Mouse (Mus musculus): ENCODE results near the gene Enam. TPM values are rescaled to one million over a fixed set of nuclear protein-coding genes. Genes with fewer than 3 reads are reported as not detected.

Gene Enam
- not detected in 2 replicates for polyA plus RNA-seq (2015; fragmentation: Nextera tagmentation; extraction: Ambion mirVana)

GRCm38 (mm10) chr5:88487675-88488074 lies at the start of gene Enam:
TSS of gene Enam (plus strand) at chr5:88487975.
- no peaks in the 10 kb centered on the region for H3K4me1 ChIP-seq (replicated peaks)
- no peak within 1 kb of the TSS for H3K4me2 ChIP-seq
- no peaks in the 10 kb centered on the region for H3K27me3 ChIP-seq
- no peaks in the 10 kb centered on the region for H3K36me3 ChIP-seq
- no peaks in the 10 kb centered on the region for H3K9me3 ChIP-seq
- no peak within 1 kb of the TSS for H3K27ac ChIP-seq (replicated peaks)
- ATAC-seq (ENCODE audit: low read depth), result no peak
- H3K9ac ChIP-seq, result no peak within 1 kb of the TSS
- no peak within 1 kb of the TSS for H3K4me3 ChIP-seq

GRCm38 (mm10) chr5:88455691-88456090 lies 32.1 kb upstream of the Enam start, which contains the start of gene Ambn:
TSS of gene Ambn (plus strand) at chr5:88455991.
- H3K9me3 ChIP-seq, result no peaks in the 10 kb centered on the region
- H3K27me3 ChIP-seq, result no peaks in the 10 kb centered on the region
- H3K9ac ChIP-seq, result no peak within 1 kb of the TSS
- H3K27ac ChIP-seq (replicated peaks), result no peak within 1 kb of the TSS
- H3K4me1 ChIP-seq (replicated peaks), result no peaks in the 10 kb centered on the region
- H3K4me3 ChIP-seq, result no peak within 1 kb of the TSS
- H3K4me2 ChIP-seq, result no peak within 1 kb of the TSS
- H3K36me3 ChIP-seq, result no peaks in the 10 kb centered on the region
- ATAC-seq (ENCODE audit: low read depth), result no peak
- 89% methylated on average over 3 of the region's 3 CpGs for WGBS

- no peak overlapping the region for H3K9ac ChIP-seq
- no peaks in the 10 kb centered on the region for H3K27me3 ChIP-seq
- no peak overlapping the region for H3K4me2 ChIP-seq
- H3K9me3 ChIP-seq, result no peaks in the 10 kb centered on the region
- 95% methylated on average over 2 of the region's 2 CpGs for WGBS
- no peak overlapping the region for H3K4me3 ChIP-seq
- H3K36me3 ChIP-seq, result no peaks in the 10 kb centered on the region
- H3K4me1 ChIP-seq (replicated peaks), result no peaks in the 10 kb centered on the region
- H3K27ac ChIP-seq (replicated peaks), result no peak overlapping the region
- ATAC-seq (ENCODE audit: low read depth), result no peak
Observed at GRCm38 (mm10) chr5:88467471-88467870, 20.3 kb upstream of the Enam start.

GRCm38 (mm10) chr5:88468807-88469704 lies 18.7 kb upstream of the Enam start:
- H3K27me3 ChIP-seq, result no peaks in the 10 kb centered on the region
- H3K27ac ChIP-seq (replicated peaks), result no peak overlapping the region
- H3K4me1 ChIP-seq (replicated peaks), result no peaks in the 10 kb centered on the region
- no peaks in the 10 kb centered on the region for H3K9me3 ChIP-seq
- H3K36me3 ChIP-seq, result no peaks in the 10 kb centered on the region
- 91% methylated on average over 4 of the region's 4 CpGs for WGBS
- no peak overlapping the region for H3K4me3 ChIP-seq
- no peak overlapping the region for H3K9ac ChIP-seq
- no peak for ATAC-seq (ENCODE audit: low read depth)
- H3K4me2 ChIP-seq, result no peak overlapping the region

GRCm38 (mm10) chr5:88489004-88489403 lies 1.2 kb downstream of the Enam start:
- no peaks in the 10 kb centered on the region for H3K4me1 ChIP-seq (replicated peaks)
- no peak for ATAC-seq (ENCODE audit: low read depth)

GRCm38 (mm10) chr5:88491111-88491510 lies 3.3 kb downstream of the Enam start:
- no peak overlapping the region for H3K9ac ChIP-seq
- H3K36me3 ChIP-seq, result no peaks in the 10 kb centered on the region
- no peak overlapping the region for H3K4me2 ChIP-seq
- no peaks in the 10 kb centered on the region for H3K9me3 ChIP-seq
- no peak overlapping the region for H3K4me3 ChIP-seq
- WGBS, result 72% methylated on average over 5 of the region's 5 CpGs
- no peaks in the 10 kb centered on the region for H3K4me1 ChIP-seq (replicated peaks)
- no peak overlapping the region for H3K27ac ChIP-seq (replicated peaks)
- H3K27me3 ChIP-seq, result no peaks in the 10 kb centered on the region
- no peak for ATAC-seq (ENCODE audit: low read depth)

More at GRCm38 (mm10) chr5:88489004-88489403, 1.2 kb downstream of the Enam start:
- Histone ChIP-seq H3K4me2 (no peak overlapping the region), H3K27me3 (no peaks in the 10 kb centered on the region), H3K4me3 (no peak overlapping the region), H3K36me3 (no peaks in the 10 kb centered on the region), H3K9ac (no peak overlapping the region), H3K27ac (replicated peaks) (no peak overlapping the region), H3K9me3 (no peaks in the 10 kb centered on the region)
- 83% methylated on average over 2 of the region's 2 CpGs for WGBS

GRCm38 (mm10) chr5:88499781-88500180 lies 12.0 kb downstream of the Enam start:
- Histone ChIP-seq H3K27me3 (no peaks in the 10 kb centered on the region), H3K4me1 (replicated peaks) (no peaks in the 10 kb centered on the region), H3K27ac (replicated peaks) (no peak overlapping the region), H3K9ac (no peak overlapping the region), H3K4me2 (no peak overlapping the region), H3K9me3 (no peaks in the 10 kb centered on the region), H3K36me3 (no peaks in the 10 kb centered on the region), H3K4me3 (no peak overlapping the region)
- ATAC-seq (ENCODE audit: low read depth), result no peak
- 89% methylated on average over 3 of the region's 3 CpGs for WGBS

- H3K4me2 ChIP-seq, result no peak overlapping the region
- H3K9me3 ChIP-seq, result no peaks in the 10 kb centered on the region
- no peak overlapping the region for H3K9ac ChIP-seq
- no peak overlapping the region for H3K4me3 ChIP-seq
- no peaks in the 10 kb centered on the region for H3K27me3 ChIP-seq
- H3K27ac ChIP-seq (replicated peaks), result no peak overlapping the region
- no peaks in the 10 kb centered on the region for H3K36me3 ChIP-seq
- H3K4me1 ChIP-seq (replicated peaks), result no peaks in the 10 kb centered on the region
- no peak for ATAC-seq (ENCODE audit: low read depth)
- 80% methylated on average over 1 of the region's 1 CpGs for WGBS
Observed at GRCm38 (mm10) chr5:88508555-88508954, 20.8 kb downstream of the Enam start.

- Histone ChIP-seq H3K36me3 (no peaks in the 10 kb centered on the region), H3K4me1 (replicated peaks) (no peaks in the 10 kb centered on the region), H3K4me2 (no peak overlapping the region), H3K27ac (replicated peaks) (no peak overlapping the region), H3K9me3 (no peaks in the 10 kb centered on the region), H3K27me3 (no peaks in the 10 kb centered on the region), H3K9ac (no peak overlapping the region), H3K4me3 (no peak overlapping the region)
- whole genome bisulfite sequencing, result 83% methylated on average over 1 of the region's 1 CpGs
- ATAC-seq (ENCODE audit: low read depth), result no peak
Observed at GRCm38 (mm10) chr5:88508990-88509389, 21.2 kb downstream of the Enam start.

GRCm38 (mm10) chr5:88519232-88519631 lies 31.5 kb downstream of the Enam start:
- WGBS, result 14% methylated on average over 2 of the region's 2 CpGs
- H3K9ac ChIP-seq, result no peak overlapping the region
- no peak overlapping the region for H3K27ac ChIP-seq (replicated peaks)
- no peaks in the 10 kb centered on the region for H3K9me3 ChIP-seq
- H3K4me3 ChIP-seq, result no peak overlapping the region
- no peak overlapping the region for H3K4me2 ChIP-seq
- no peak for ATAC-seq (ENCODE audit: low read depth)
- no peaks in the 10 kb centered on the region for H3K36me3 ChIP-seq
- H3K4me1 ChIP-seq (replicated peaks), result no peaks in the 10 kb centered on the region
- no peaks in the 10 kb centered on the region for H3K27me3 ChIP-seq

- H3K27ac ChIP-seq (replicated peaks), result no peak within 1 kb of the TSS
- H3K9me3 ChIP-seq, result no peaks in the 10 kb centered on the region
- H3K4me2 ChIP-seq, result no peak within 1 kb of the TSS
- H3K9ac ChIP-seq, result no peak within 1 kb of the TSS
- WGBS, result 89% methylated on average over 3 of the region's 3 CpGs
- no peaks in the 10 kb centered on the region for H3K36me3 ChIP-seq
- ATAC-seq (ENCODE audit: low read depth), result no peak
- no peak within 1 kb of the TSS for H3K4me3 ChIP-seq
- H3K27me3 ChIP-seq, result no peaks in the 10 kb centered on the region
- H3K4me1 ChIP-seq (replicated peaks), result no peaks in the 10 kb centered on the region
Observed at GRCm38 (mm10) chr5:88527657-88528056, 39.9 kb downstream of the Enam start, which contains the start of gene Jchain. TSS of gene Jchain (minus strand) at chr5:88527891.

- no peak overlapping the region for H3K9ac ChIP-seq
- no peaks in the 10 kb centered on the region for H3K27me3 ChIP-seq
- H3K9me3 ChIP-seq, result no peaks in the 10 kb centered on the region
- no peaks in the 10 kb centered on the region for H3K4me1 ChIP-seq (replicated peaks)
- H3K36me3 ChIP-seq, result no peaks in the 10 kb centered on the region
- H3K4me3 ChIP-seq, result no peak overlapping the region
- no peak overlapping the region for H3K27ac ChIP-seq (replicated peaks)
- no peak overlapping the region for H3K4me2 ChIP-seq
- no peak for ATAC-seq (ENCODE audit: low read depth)
- 71% methylated on average over 1 of the region's 1 CpGs for WGBS
Observed at GRCm38 (mm10) chr5:88530908-88531307, 43.1 kb downstream of the Enam start.

- no peak overlapping the region for H3K27ac ChIP-seq (replicated peaks)
- ATAC-seq (ENCODE audit: low read depth), result no peak
- no peaks in the 10 kb centered on the region for H3K9me3 ChIP-seq
- no peak overlapping the region for H3K4me3 ChIP-seq
- H3K27me3 ChIP-seq, result no peaks in the 10 kb centered on the region
- H3K4me2 ChIP-seq, result no peak overlapping the region
- H3K9ac ChIP-seq, result no peak overlapping the region
- H3K36me3 ChIP-seq, result no peaks in the 10 kb centered on the region
- WGBS, result 62% methylated on average over 3 of the region's 3 CpGs
- H3K4me1 ChIP-seq (replicated peaks), result no peaks in the 10 kb centered on the region
Observed at GRCm38 (mm10) chr5:88534697-88535096, 46.9 kb downstream of the Enam start.

Measured in neural tube, embryonic 13.5 days (tissue).